Mouse (Mus musculus) spleen, adult 18-20 months (tissue): ENCODE data around the gene Esrp2.

ENCODE experiments used
- DNase-seq, 2 experiments: peaks; one replicate each; pipeline ENCODE4 v3.0.0; 2022; ENCODE audit warnings: mixed read lengths in 2 of 2

Gene Esrp2

GRCm38 (mm10) chr8:106115897-106116296 lies 20.9 kb downstream of the Esrp2 start:
- DNase-seq = peak in 1 of 2 experiments; percentile 57

GRCm38 (mm10) chr8:106112514-106112913 lies 24.3 kb downstream of the Esrp2 start:
- no peak for DNase-seq

GRCm38 (mm10) chr8:106112041-106112440 lies 24.7 kb downstream of the Esrp2 start:
- no peak for DNase-seq

GRCm38 (mm10) chr8:106108729-106109128 lies 28.0 kb downstream of the Esrp2 start:
- DNase-seq = peak in 1 of 2 experiments; percentile 19

GRCm38 (mm10) chr8:106108080-106108479 lies 28.7 kb downstream of the Esrp2 start:
- peak in 1 of 2 experiments; percentile 22 for DNase-seq

- DNase-seq = no peak
Observed at GRCm38 (mm10) chr8:106106193-106106592, 30.6 kb downstream of the Esrp2 start.

GRCm38 (mm10) chr8:106103888-106104287 lies 32.9 kb downstream of the Esrp2 start:
- DNase-seq = no peak

GRCm38 (mm10) chr8:106102321-106102720 lies 34.5 kb downstream of the Esrp2 start:
- DNase-seq = no peak
